Mouse (Mus musculus): ENCODE measurements around the gene Ppargc1a. TPM values are rescaled to one million over a fixed set of nuclear protein-coding genes. Genes with fewer than 3 reads are reported as not detected.

Gene Ppargc1a
- polyA plus RNA-seq, 1 experiment from 2014 or later, result 4.3 TPM

- Histone ChIP-seq H3K4me3 (ENCODE audit: low read depth, low read length) (no peak overlapping the region), H3K27me3 (ENCODE audit: control insufficient read depth, insufficient read depth, low read depth, low read length) (no peaks in the 10 kb centered on the region), H3K4me2 (ENCODE audit: low read depth, low read length) (no peak overlapping the region), H3K9ac (ENCODE audit: low read depth, low read length) (no peak overlapping the region), H3K9me3 (replicated peaks; ENCODE audit: control insufficient read depth, low read length) (no peaks in the 10 kb centered on the region), H3K4me1 (ENCODE audit: control insufficient read depth, low read depth, low read length) (no peaks in the 10 kb centered on the region), H3K36me3 (ENCODE audit: control insufficient read depth, insufficient read depth) (no peaks in the 10 kb centered on the region), H3K27ac (ENCODE audit: low read length) (no peak overlapping the region)
- ATAC-seq (ENCODE audit: low read depth), result no peak
- 36% methylated on average over 1 of the region's 1 CpGs for WGBS (ENCODE audit: insufficient replicate concordance)
These were observed 33.1 kb downstream of the Ppargc1a start for GRCm38 (mm10) chr5:51534456-51534855.

DNA sequence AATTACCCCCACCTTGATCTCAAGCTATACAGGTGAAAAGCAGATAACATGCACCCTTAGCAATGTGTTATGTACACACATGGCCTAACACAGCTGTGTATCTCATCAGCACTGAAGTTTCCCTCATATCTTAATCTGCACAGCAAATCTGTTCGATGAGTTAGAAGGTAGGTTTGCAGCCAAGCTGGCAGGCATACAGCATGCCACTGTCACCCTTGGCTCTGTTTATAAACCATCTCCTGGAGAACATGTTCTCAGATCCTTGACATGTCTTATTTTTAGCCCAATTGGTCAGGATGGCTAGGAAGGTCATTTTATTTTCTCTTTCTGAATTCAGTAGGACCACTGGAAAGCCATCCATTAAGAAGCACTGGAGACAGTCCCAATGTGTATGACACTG, 36.2 kb downstream of the Ppargc1a start:
- H3K27ac ChIP-seq (ENCODE audit: low read length), result no peak overlapping the region
- no peaks in the 10 kb centered on the region for H3K27me3 ChIP-seq (ENCODE audit: control insufficient read depth, insufficient read depth, low read depth, low read length)
- H3K4me3 ChIP-seq (ENCODE audit: low read depth, low read length), result no peak overlapping the region
- ATAC-seq (ENCODE audit: low read depth), result no peak
- 59% methylated on average over 1 of the region's 1 CpGs for WGBS (ENCODE audit: insufficient replicate concordance)
- H3K9me3 ChIP-seq (replicated peaks; ENCODE audit: control insufficient read depth, low read length), result no peaks in the 10 kb centered on the region
- H3K36me3 ChIP-seq (ENCODE audit: control insufficient read depth, insufficient read depth), result no peaks in the 10 kb centered on the region
- no peak overlapping the region for H3K9ac ChIP-seq (ENCODE audit: low read depth, low read length)
- H3K4me2 ChIP-seq (ENCODE audit: low read depth, low read length), result no peak overlapping the region
- no peaks in the 10 kb centered on the region for H3K4me1 ChIP-seq (ENCODE audit: control insufficient read depth, low read depth, low read length)

GRCm38 (mm10) chr5:51529444-51529843, 38.1 kb downstream of the Ppargc1a start:
- ATAC-seq (ENCODE audit: low read depth), result no peak
- no peak overlapping the region for H3K27ac ChIP-seq (ENCODE audit: low read length)
- no peak overlapping the region for H3K4me3 ChIP-seq (ENCODE audit: low read depth, low read length)
- no peaks in the 10 kb centered on the region for H3K9me3 ChIP-seq (replicated peaks; ENCODE audit: control insufficient read depth, low read length)
- H3K27me3 ChIP-seq (ENCODE audit: control insufficient read depth, insufficient read depth, low read depth, low read length), result no peaks in the 10 kb centered on the region
- no peak overlapping the region for H3K4me2 ChIP-seq (ENCODE audit: low read depth, low read length)
- WGBS (ENCODE audit: insufficient replicate concordance), result 35% methylated on average over 2 of the region's 2 CpGs
- no peak overlapping the region for H3K9ac ChIP-seq (ENCODE audit: low read depth, low read length)
- H3K36me3 ChIP-seq (ENCODE audit: control insufficient read depth, insufficient read depth), result no peaks in the 10 kb centered on the region
- no peaks in the 10 kb centered on the region for H3K4me1 ChIP-seq (ENCODE audit: control insufficient read depth, low read depth, low read length)

DNA sequence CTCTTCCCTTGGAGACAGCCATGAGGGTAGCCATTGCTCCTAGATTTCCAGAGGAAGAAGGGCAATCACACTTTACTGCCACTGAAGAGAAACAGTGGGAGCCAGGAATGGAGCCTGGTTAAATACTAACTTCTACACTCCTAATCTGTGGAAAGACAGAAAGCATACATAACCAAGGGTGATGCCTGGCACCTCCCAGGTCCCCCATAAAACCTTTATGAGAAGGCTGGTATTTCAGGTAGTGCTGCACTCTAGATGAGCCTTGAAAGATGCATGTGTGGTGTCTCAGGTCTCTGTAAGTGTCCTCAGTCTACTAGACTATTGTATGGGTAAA, 39.4 kb downstream of the Ppargc1a start:
- Histone ChIP-seq H3K9me3 (replicated peaks; ENCODE audit: control insufficient read depth, low read length) (no peaks in the 10 kb centered on the region), H3K4me3 (ENCODE audit: low read depth, low read length) (no peak overlapping the region), H3K9ac (ENCODE audit: low read depth, low read length) (no peak overlapping the region), H3K4me2 (ENCODE audit: low read depth, low read length) (0 out of 2 replicates have a peak overlapping the region, but pooled peaks have one; percentile 15), H3K4me1 (ENCODE audit: control insufficient read depth, low read depth, low read length) (no peaks in the 10 kb centered on the region), H3K36me3 (ENCODE audit: control insufficient read depth, insufficient read depth) (no peaks in the 10 kb centered on the region), H3K27me3 (ENCODE audit: control insufficient read depth, insufficient read depth, low read depth, low read length) (no peaks in the 10 kb centered on the region), H3K27ac (ENCODE audit: low read length) (peak overlapping the region; percentile 71)
- peak; percentile 54 for ATAC-seq (ENCODE audit: low read depth)

DNA sequence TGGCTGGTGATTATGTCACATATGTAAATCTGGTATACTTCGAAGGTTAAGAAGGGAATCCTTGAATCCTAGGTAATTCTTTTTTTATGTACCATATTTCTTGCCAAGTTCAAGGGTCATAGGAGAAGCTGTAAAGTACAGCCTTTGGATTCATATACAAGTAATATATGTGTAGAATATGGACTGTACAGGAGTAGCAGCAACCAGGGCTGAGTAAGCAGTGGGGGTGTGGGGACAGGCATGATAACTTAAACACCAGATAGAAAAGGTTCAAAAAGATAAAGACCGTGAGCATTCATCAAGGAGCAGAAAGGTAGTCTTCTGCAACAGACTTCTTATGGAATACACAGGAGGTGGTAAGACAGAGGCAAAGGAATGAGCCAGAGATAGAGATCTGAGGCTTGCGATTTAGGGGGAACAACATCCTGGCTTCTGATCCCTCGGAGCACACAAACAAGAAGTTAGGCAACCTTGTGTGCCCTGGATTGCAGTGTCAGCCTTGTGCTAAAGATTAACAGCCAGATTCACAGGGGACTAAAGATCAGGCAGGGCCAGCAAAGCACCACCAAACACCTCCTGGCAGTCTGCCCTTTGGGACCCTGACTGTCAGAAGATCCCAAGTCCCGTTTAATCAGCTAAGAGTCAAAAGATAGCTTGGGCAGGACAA, 39.9 kb downstream of the Ppargc1a start:
- no peaks in the 10 kb centered on the region for H3K9me3 ChIP-seq (replicated peaks; ENCODE audit: control insufficient read depth, low read length)
- 41% methylated on average over 5 of the region's 5 CpGs for WGBS (ENCODE audit: insufficient replicate concordance)
- no peaks in the 10 kb centered on the region for H3K4me1 ChIP-seq (ENCODE audit: control insufficient read depth, low read depth, low read length)
- peak; percentile 91 for ATAC-seq (ENCODE audit: low read depth)
- H3K27me3 ChIP-seq (ENCODE audit: control insufficient read depth, insufficient read depth, low read depth, low read length), result no peaks in the 10 kb centered on the region
- H3K9ac ChIP-seq (ENCODE audit: low read depth, low read length), result no peak overlapping the region
- no peak overlapping the region for H3K4me3 ChIP-seq (ENCODE audit: low read depth, low read length)
- H3K36me3 ChIP-seq (ENCODE audit: control insufficient read depth, insufficient read depth), result no peaks in the 10 kb centered on the region
- H3K4me2 ChIP-seq (ENCODE audit: low read depth, low read length), result 0 out of 2 replicates have a peak overlapping the region, but pooled peaks have one; percentile 15
- H3K27ac ChIP-seq (ENCODE audit: low read length), result peak overlapping the region; percentile 71

- H3K9me3 ChIP-seq (replicated peaks; ENCODE audit: control insufficient read depth, low read length), result no peaks in the 10 kb centered on the region
- no peak for ATAC-seq (ENCODE audit: low read depth)
- 50% methylated on average over 2 of the region's 2 CpGs for whole genome bisulfite sequencing (ENCODE audit: insufficient replicate concordance)
These were observed 41.7 kb downstream of the Ppargc1a start for GRCm38 (mm10) chr5:51525858-51526257.

DNA sequence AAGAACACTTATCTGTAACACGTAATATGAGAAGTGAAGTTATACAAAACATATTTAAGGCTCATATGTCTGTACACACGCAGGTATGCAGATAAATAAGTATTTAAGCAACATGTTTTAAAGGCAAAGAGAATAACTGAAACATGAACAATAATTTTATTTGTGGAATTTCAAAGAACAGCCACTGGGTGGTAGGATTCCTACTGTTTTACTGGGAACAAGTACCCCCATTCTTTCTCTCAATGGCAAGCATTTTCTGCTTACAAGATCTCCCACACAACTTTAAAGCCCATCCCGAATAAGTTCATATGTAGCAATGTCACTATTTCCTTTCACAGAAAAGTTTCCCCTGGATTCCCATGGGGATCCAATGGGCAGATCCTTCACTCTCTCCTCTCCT, 46.7 kb downstream of the Ppargc1a start:
- no peak overlapping the region for H3K27ac ChIP-seq (ENCODE audit: low read length)
- no peaks in the 10 kb centered on the region for H3K9me3 ChIP-seq (replicated peaks; ENCODE audit: control insufficient read depth, low read length)
- H3K4me2 ChIP-seq (ENCODE audit: low read depth, low read length), result no peak overlapping the region
- 52% methylated on average over 3 of the region's 3 CpGs for WGBS (ENCODE audit: insufficient replicate concordance)
- H3K4me1 ChIP-seq (ENCODE audit: control insufficient read depth, low read depth, low read length), result no peaks in the 10 kb centered on the region
- H3K27me3 ChIP-seq (ENCODE audit: control insufficient read depth, insufficient read depth, low read depth, low read length), result no peaks in the 10 kb centered on the region
- no peak for ATAC-seq (ENCODE audit: low read depth)
- no peak overlapping the region for H3K4me3 ChIP-seq (ENCODE audit: low read depth, low read length)
- H3K9ac ChIP-seq (ENCODE audit: low read depth, low read length), result no peak overlapping the region
- H3K36me3 ChIP-seq (ENCODE audit: control insufficient read depth, insufficient read depth), result no peaks in the 10 kb centered on the region

More at GRCm38 (mm10) chr5:51525858-51526257, 41.7 kb downstream of the Ppargc1a start:
- Histone ChIP-seq H3K4me2 (ENCODE audit: low read depth, low read length) (no peak overlapping the region), H3K27me3 (ENCODE audit: control insufficient read depth, insufficient read depth, low read depth, low read length) (no peaks in the 10 kb centered on the region), H3K27ac (ENCODE audit: low read length) (no peak overlapping the region), H3K36me3 (ENCODE audit: control insufficient read depth, insufficient read depth) (no peaks in the 10 kb centered on the region), H3K9ac (ENCODE audit: low read depth, low read length) (no peak overlapping the region), H3K4me1 (ENCODE audit: control insufficient read depth, low read depth, low read length) (no peaks in the 10 kb centered on the region), H3K4me3 (ENCODE audit: low read depth, low read length) (no peak overlapping the region)

DNA sequence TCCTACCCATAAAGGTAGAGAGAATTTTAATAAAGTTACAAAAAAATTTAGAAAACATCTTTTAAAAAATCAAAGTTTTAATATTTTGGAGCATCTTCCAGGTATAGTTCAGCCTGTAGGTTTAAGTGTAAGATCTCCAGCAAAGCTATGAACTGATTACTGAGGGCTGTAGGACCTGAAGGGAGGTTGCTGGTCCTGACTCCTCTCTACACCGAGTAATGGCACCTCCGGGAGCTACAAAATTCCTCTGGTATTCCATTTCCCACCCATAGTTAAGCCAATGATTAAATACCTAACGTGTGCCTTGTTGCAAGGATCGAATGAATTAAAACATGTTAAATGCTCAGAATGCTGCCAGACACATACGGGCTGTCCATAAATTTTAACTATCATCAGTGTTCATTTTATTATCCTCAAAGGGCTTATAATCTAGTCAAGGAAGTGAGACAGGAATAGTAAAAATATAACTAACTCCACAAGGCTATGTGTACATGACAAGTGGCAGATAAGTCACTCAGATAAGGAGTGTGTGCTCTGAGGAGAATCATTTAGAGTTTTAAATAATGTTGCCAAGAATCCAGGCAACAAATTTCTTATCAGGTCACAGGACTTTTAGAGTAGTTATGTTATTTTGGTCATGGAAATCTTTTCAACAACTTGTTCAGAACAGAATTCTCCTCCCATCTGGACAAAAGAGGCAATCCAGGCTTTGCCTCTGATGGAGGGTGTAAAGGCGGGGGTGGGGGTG, 49.9 kb downstream of the Ppargc1a start:
- no peak for ATAC-seq (ENCODE audit: low read depth)
- WGBS (ENCODE audit: insufficient replicate concordance), result 63% methylated on average over 6 of the region's 6 CpGs
- no peaks in the 10 kb centered on the region for H3K9me3 ChIP-seq (replicated peaks; ENCODE audit: control insufficient read depth, low read length)

GRCm38 (mm10) chr5:51504654-51505053, 62.9 kb downstream of the Ppargc1a start:
- Histone ChIP-seq H3K4me2 (ENCODE audit: low read depth, low read length) (no peak overlapping the region), H3K9ac (ENCODE audit: low read depth, low read length) (no peak overlapping the region), H3K36me3 (ENCODE audit: control insufficient read depth, insufficient read depth) (no peaks in the 10 kb centered on the region), H3K27ac (ENCODE audit: low read length) (no peak overlapping the region), H3K27me3 (ENCODE audit: control insufficient read depth, insufficient read depth, low read depth, low read length) (no peaks in the 10 kb centered on the region), H3K9me3 (replicated peaks; ENCODE audit: control insufficient read depth, low read length) (no peaks in the 10 kb centered on the region), H3K4me3 (ENCODE audit: low read depth, low read length) (no peak overlapping the region), H3K4me1 (ENCODE audit: control insufficient read depth, low read depth, low read length) (no peaks in the 10 kb centered on the region)
- no peak for ATAC-seq (ENCODE audit: low read depth)
- 78% methylated on average over 2 of the region's 2 CpGs for WGBS (ENCODE audit: insufficient replicate concordance)

More for the DNA sequence above, 49.9 kb downstream of the Ppargc1a start:
- H3K27me3 ChIP-seq (ENCODE audit: control insufficient read depth, insufficient read depth, low read depth, low read length), result no peaks in the 10 kb centered on the region
- no peak overlapping the region for H3K27ac ChIP-seq (ENCODE audit: low read length)
- H3K36me3 ChIP-seq (ENCODE audit: control insufficient read depth, insufficient read depth), result no peaks in the 10 kb centered on the region
- H3K4me3 ChIP-seq (ENCODE audit: low read depth, low read length), result no peak overlapping the region
- no peak overlapping the region for H3K9ac ChIP-seq (ENCODE audit: low read depth, low read length)
- no peak overlapping the region for H3K4me2 ChIP-seq (ENCODE audit: low read depth, low read length)
- no peaks in the 10 kb centered on the region for H3K4me1 ChIP-seq (ENCODE audit: control insufficient read depth, low read depth, low read length)

Data from liver, embryonic 16.5 days (tissue).